Mouse (Mus musculus) thymus, postnatal 36 days (tissue): ENCODE measurements around the gene Tjap1.

Experiments used
- DNase-seq, 2 experiments: peaks; one replicate each; pipeline ENCODE4 v3.0.0; 2022; ENCODE audit warnings: mixed read lengths in 2 of 2

The Tjap1 gene

GRCm38 (mm10) chr17:46282483-46283123 lies at the start of gene Tjap1:
Gene Tjap1, minus strand, starts transcription at chr17:46283026.
- DNase-seq: peak; percentile 79 to 82

GRCm38 (mm10) chr17:46328723-46329122 lies 45.9 kb upstream of the Tjap1 start:
- no peak for DNase-seq

- DNase-seq: peak; percentile 99
Measured at GRCm38 (mm10) chr17:46327906-46328534, 45.2 kb upstream of the Tjap1 start, which contains the start of gene Abcc10. Gene Abcc10, minus strand, starts transcription at chr17:46328352.

- DNase-seq: no peak
Measured at GRCm38 (mm10) chr17:46327413-46327905, 44.6 kb upstream of the Tjap1 start.

GRCm38 (mm10) chr17:46322046-46322823 lies 39.4 kb upstream of the Tjap1 start:
- no peak for DNase-seq

- DNase-seq: no peak
Measured at GRCm38 (mm10) chr17:46320492-46320891, 37.7 kb upstream of the Tjap1 start.

GRCm38 (mm10) chr17:46315813-46316212 lies 33.0 kb upstream of the Tjap1 start:
- DNase-seq: no peak

GRCm38 (mm10) chr17:46313135-46313715 lies 30.4 kb upstream of the Tjap1 start:
- DNase-seq: no peak

GRCm38 (mm10) chr17:46310515-46310914 lies 27.7 kb upstream of the Tjap1 start:
- DNase-seq: no peak

GRCm38 (mm10) chr17:46309835-46310234 lies 27.0 kb upstream of the Tjap1 start:
- no peak for DNase-seq

- DNase-seq: no peak
Measured at GRCm38 (mm10) chr17:46306956-46307355, 24.1 kb upstream of the Tjap1 start.

- no peak for DNase-seq
Measured at GRCm38 (mm10) chr17:46304184-46304583, 21.4 kb upstream of the Tjap1 start.

- no peak for DNase-seq
Measured at GRCm38 (mm10) chr17:46301892-46302291, 19.1 kb upstream of the Tjap1 start.

- peak; percentile 76 to 78 for DNase-seq
Measured at GRCm38 (mm10) chr17:46298220-46298913, 15.5 kb upstream of the Tjap1 start.

- DNase-seq: no peak
Measured at GRCm38 (mm10) chr17:46297364-46298219, 14.8 kb upstream of the Tjap1 start, which contains the start of gene Dlk2. Gene Dlk2, plus strand, starts transcription at chr17:46297421.

GRCm38 (mm10) chr17:46297028-46297363 lies 14.2 kb upstream of the Tjap1 start:
- no peak for DNase-seq

- DNase-seq: no peak
Measured at GRCm38 (mm10) chr17:46296601-46297000, 13.8 kb upstream of the Tjap1 start.

- DNase-seq: peak in 1 of 2 experiments; percentile 47
Measured at GRCm38 (mm10) chr17:46287678-46288095, 4.9 kb upstream of the Tjap1 start.

GRCm38 (mm10) chr17:46285407-46285806 lies 2.6 kb upstream of the Tjap1 start:
- DNase-seq: no peak

GRCm38 (mm10) chr17:46284653-46285052 lies 1.8 kb upstream of the Tjap1 start:
- DNase-seq: no peak

GRCm38 (mm10) chr17:46283911-46284310 lies 1.1 kb upstream of the Tjap1 start:
- peak; percentile 38 to 65 for DNase-seq
